Mouse (Mus musculus): ENCODE measurements around the gene Me3. TPM values are rescaled to one million over a fixed set of nuclear protein-coding genes. Genes with fewer than 3 reads are reported as not detected.

Me3 gene
- polyA plus RNA-seq, 1 experiment: 7.8 TPM

GRCm38 (mm10) chr7:89828436-89829065, 196.4 kb downstream of the Me3 start:
- Histone ChIP-seq H3K4me3 (ENCODE audit: control insufficient read depth, insufficient read depth, low read length) (no peak overlapping the region), H3K27me3 (ENCODE audit: control insufficient read depth, insufficient read depth, low read length) (no peaks in the 10 kb centered on the region), H3K27ac (ENCODE audit: control insufficient read depth, insufficient read depth, low read length) (no peak overlapping the region), H3K4me1 (replicated peaks; ENCODE audit: control insufficient read depth, insufficient read depth, low read length) (no peaks in the 10 kb centered on the region), H3K36me3 (ENCODE audit: control insufficient read depth, insufficient read depth, low read length) (no peaks in the 10 kb centered on the region)
- no peak for TF ChIP-seq POLR2A (IDR thresholded peaks at IDR 0.05; ENCODE audit: control insufficient read depth, extremely low read depth, insufficient read depth, low read length, poor library complexity)
- TF ChIP-seq CTCF (IDR thresholded peaks at IDR 0.05; ENCODE audit: borderline replicate concordance, control insufficient read depth, extremely low read depth, insufficient read depth, low read length, poor library complexity): no peak
- 90% methylated on average over 4 of the region's 4 CpGs for WGBS
- DNase-seq: no peak

GRCm38 (mm10) chr7:89829201-89829600, 197.0 kb downstream of the Me3 start:
- 68% methylated on average over 7 of the region's 7 CpGs for WGBS
- H3K27ac ChIP-seq (ENCODE audit: control insufficient read depth, insufficient read depth, low read length): no peak overlapping the region
- no peaks in the 10 kb centered on the region for H3K27me3 ChIP-seq (ENCODE audit: control insufficient read depth, insufficient read depth, low read length)
- no peaks in the 10 kb centered on the region for H3K4me1 ChIP-seq (replicated peaks; ENCODE audit: control insufficient read depth, insufficient read depth, low read length)
- H3K4me3 ChIP-seq (ENCODE audit: control insufficient read depth, insufficient read depth, low read length): no peak overlapping the region
- TF ChIP-seq CTCF (IDR thresholded peaks at IDR 0.05; ENCODE audit: borderline replicate concordance, control insufficient read depth, extremely low read depth, insufficient read depth, low read length, poor library complexity): no peak
- no peak for TF ChIP-seq POLR2A (IDR thresholded peaks at IDR 0.05; ENCODE audit: control insufficient read depth, extremely low read depth, insufficient read depth, low read length, poor library complexity)
- DNase-seq: no peak
- H3K36me3 ChIP-seq (ENCODE audit: control insufficient read depth, insufficient read depth, low read length): no peaks in the 10 kb centered on the region

- H3K4me1 ChIP-seq (replicated peaks; ENCODE audit: control insufficient read depth, insufficient read depth, low read length): no peaks in the 10 kb centered on the region
- H3K27me3 ChIP-seq (ENCODE audit: control insufficient read depth, insufficient read depth, low read length): no peaks in the 10 kb centered on the region
- H3K4me3 ChIP-seq (ENCODE audit: control insufficient read depth, insufficient read depth, low read length): no peak overlapping the region
- no peak overlapping the region for H3K27ac ChIP-seq (ENCODE audit: control insufficient read depth, insufficient read depth, low read length)
- TF ChIP-seq POLR2A (IDR thresholded peaks at IDR 0.05; ENCODE audit: control insufficient read depth, extremely low read depth, insufficient read depth, low read length, poor library complexity) (no peak), CTCF (IDR thresholded peaks at IDR 0.05; ENCODE audit: borderline replicate concordance, control insufficient read depth, extremely low read depth, insufficient read depth, low read length, poor library complexity) (no peak)
- WGBS: 94% methylated on average over 8 of the region's 8 CpGs
- DNase-seq: no peak
- no peaks in the 10 kb centered on the region for H3K36me3 ChIP-seq (ENCODE audit: control insufficient read depth, insufficient read depth, low read length)
Observed at GRCm38 (mm10) chr7:89833521-89833920, 201.3 kb downstream of the Me3 start.

- TF ChIP-seq POLR2A (IDR thresholded peaks at IDR 0.05; ENCODE audit: control insufficient read depth, extremely low read depth, insufficient read depth, low read length, poor library complexity): no peak
- no peak for TF ChIP-seq CTCF (IDR thresholded peaks at IDR 0.05; ENCODE audit: borderline replicate concordance, control insufficient read depth, extremely low read depth, insufficient read depth, low read length, poor library complexity)
- Histone ChIP-seq H3K27ac (ENCODE audit: control insufficient read depth, insufficient read depth, low read length) (no peak overlapping the region), H3K27me3 (ENCODE audit: control insufficient read depth, insufficient read depth, low read length) (no peaks in the 10 kb centered on the region), H3K4me1 (replicated peaks; ENCODE audit: control insufficient read depth, insufficient read depth, low read length) (no peaks in the 10 kb centered on the region), H3K4me3 (ENCODE audit: control insufficient read depth, insufficient read depth, low read length) (no peak overlapping the region), H3K36me3 (ENCODE audit: control insufficient read depth, insufficient read depth, low read length) (no peaks in the 10 kb centered on the region)
- 11% methylated on average over 8 of the region's 8 CpGs for WGBS
- no peak for DNase-seq
Observed at GRCm38 (mm10) chr7:89835566-89835965, 203.4 kb downstream of the Me3 start.

GRCm38 (mm10) chr7:89836676-89837075, 204.5 kb downstream of the Me3 start:
- no peak for DNase-seq
- TF ChIP-seq POLR2A (IDR thresholded peaks at IDR 0.05; ENCODE audit: control insufficient read depth, extremely low read depth, insufficient read depth, low read length, poor library complexity) (no peak), CTCF (IDR thresholded peaks at IDR 0.05; ENCODE audit: borderline replicate concordance, control insufficient read depth, extremely low read depth, insufficient read depth, low read length, poor library complexity) (no peak)
- Histone ChIP-seq H3K4me1 (replicated peaks; ENCODE audit: control insufficient read depth, insufficient read depth, low read length) (no peaks in the 10 kb centered on the region), H3K27ac (ENCODE audit: control insufficient read depth, insufficient read depth, low read length) (no peak overlapping the region), H3K4me3 (ENCODE audit: control insufficient read depth, insufficient read depth, low read length) (no peak overlapping the region), H3K36me3 (ENCODE audit: control insufficient read depth, insufficient read depth, low read length) (no peaks in the 10 kb centered on the region), H3K27me3 (ENCODE audit: control insufficient read depth, insufficient read depth, low read length) (no peaks in the 10 kb centered on the region)
- over 99% methylated on average over 7 of the region's 7 CpGs for WGBS

GRCm38 (mm10) chr7:89837841-89838240, 205.6 kb downstream of the Me3 start:
- 56% methylated on average over 4 of the region's 4 CpGs for WGBS
- Histone ChIP-seq H3K36me3 (ENCODE audit: control insufficient read depth, insufficient read depth, low read length) (no peaks in the 10 kb centered on the region), H3K4me3 (ENCODE audit: control insufficient read depth, insufficient read depth, low read length) (no peak overlapping the region), H3K27ac (ENCODE audit: control insufficient read depth, insufficient read depth, low read length) (no peak overlapping the region), H3K4me1 (replicated peaks; ENCODE audit: control insufficient read depth, insufficient read depth, low read length) (no peaks in the 10 kb centered on the region), H3K27me3 (ENCODE audit: control insufficient read depth, insufficient read depth, low read length) (no peaks in the 10 kb centered on the region)
- TF ChIP-seq POLR2A (IDR thresholded peaks at IDR 0.05; ENCODE audit: control insufficient read depth, extremely low read depth, insufficient read depth, low read length, poor library complexity) (no peak), CTCF (IDR thresholded peaks at IDR 0.05; ENCODE audit: borderline replicate concordance, control insufficient read depth, extremely low read depth, insufficient read depth, low read length, poor library complexity) (no peak)
- no peak for DNase-seq

- DNase-seq: no peak
Observed at GRCm38 (mm10) chr7:89839721-89840120, 207.5 kb downstream of the Me3 start.

More at GRCm38 (mm10) chr7:89839721-89840120, 207.5 kb downstream of the Me3 start:
- H3K4me3 ChIP-seq (ENCODE audit: control insufficient read depth, insufficient read depth, low read length): no peak overlapping the region
- no peak for TF ChIP-seq POLR2A (IDR thresholded peaks at IDR 0.05; ENCODE audit: control insufficient read depth, extremely low read depth, insufficient read depth, low read length, poor library complexity)
- TF ChIP-seq CTCF (IDR thresholded peaks at IDR 0.05; ENCODE audit: borderline replicate concordance, control insufficient read depth, extremely low read depth, insufficient read depth, low read length, poor library complexity): no peak
- H3K4me1 ChIP-seq (replicated peaks; ENCODE audit: control insufficient read depth, insufficient read depth, low read length): no peaks in the 10 kb centered on the region
- WGBS: 88% methylated on average over 8 of the region's 8 CpGs
- no peak overlapping the region for H3K27ac ChIP-seq (ENCODE audit: control insufficient read depth, insufficient read depth, low read length)
- H3K27me3 ChIP-seq (ENCODE audit: control insufficient read depth, insufficient read depth, low read length): no peaks in the 10 kb centered on the region
- H3K36me3 ChIP-seq (ENCODE audit: control insufficient read depth, insufficient read depth, low read length): no peaks in the 10 kb centered on the region

All from thymus, adult 2 months (tissue).